Mouse (Mus musculus): ENCODE results near the gene Wwox.

The Wwox gene

DNA sequence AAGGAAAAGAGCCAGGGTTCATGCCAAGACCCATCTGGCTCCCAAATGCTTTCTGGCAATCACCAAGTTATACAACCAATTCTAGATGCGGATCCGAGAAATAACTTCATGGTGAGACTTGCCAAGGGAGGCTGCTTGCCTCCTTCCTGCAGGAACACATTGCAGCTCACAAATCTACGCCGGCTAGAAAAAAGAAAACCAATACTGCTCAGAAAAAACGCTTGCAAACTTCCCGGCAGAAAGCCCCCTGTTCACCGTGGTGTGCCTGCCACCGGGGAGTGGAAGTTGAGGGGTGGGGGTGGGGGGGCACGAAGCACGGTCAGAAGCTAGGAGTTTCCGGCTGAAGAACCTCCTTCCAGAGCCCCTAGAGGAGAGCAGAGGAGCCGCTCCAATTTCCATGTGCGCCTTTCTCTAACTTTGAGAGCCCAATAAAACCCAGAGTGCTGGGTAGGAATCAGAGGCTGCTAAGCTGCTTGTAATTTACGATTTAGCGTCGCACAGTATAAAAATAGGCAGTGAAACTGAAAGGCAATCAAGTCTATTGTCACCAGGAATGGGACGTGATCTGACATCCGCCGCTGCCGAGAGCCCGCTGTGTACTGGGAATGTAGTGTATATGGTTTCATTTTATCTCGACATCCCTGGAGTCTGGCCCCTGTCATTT, 720.4 kb downstream of the Wwox start:
- DNase-seq (ENCODE audit: low spot score in 2 of 2): no peak

DNA sequence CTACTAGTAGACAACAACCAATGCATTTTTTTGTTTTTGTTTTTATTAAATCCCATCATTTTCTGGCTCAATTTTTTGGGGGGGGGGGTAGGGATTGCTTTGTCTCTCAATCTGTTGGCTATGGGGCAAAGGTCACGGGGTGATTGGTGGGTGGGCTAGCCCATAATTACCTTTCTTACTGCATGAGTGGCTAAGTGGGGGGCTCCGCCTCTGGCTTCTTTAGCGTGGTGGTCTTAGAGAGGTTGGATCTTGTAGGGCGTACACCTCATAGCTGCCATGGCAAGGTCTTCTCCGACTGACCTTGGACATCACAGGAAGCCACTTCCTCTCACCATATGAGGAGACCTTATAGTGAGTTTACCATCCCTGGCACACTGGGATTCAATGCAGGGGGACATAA, 721.0 kb downstream of the Wwox start:
- DNase-seq (ENCODE audit: low spot score in 2 of 2): no peak

DNA sequence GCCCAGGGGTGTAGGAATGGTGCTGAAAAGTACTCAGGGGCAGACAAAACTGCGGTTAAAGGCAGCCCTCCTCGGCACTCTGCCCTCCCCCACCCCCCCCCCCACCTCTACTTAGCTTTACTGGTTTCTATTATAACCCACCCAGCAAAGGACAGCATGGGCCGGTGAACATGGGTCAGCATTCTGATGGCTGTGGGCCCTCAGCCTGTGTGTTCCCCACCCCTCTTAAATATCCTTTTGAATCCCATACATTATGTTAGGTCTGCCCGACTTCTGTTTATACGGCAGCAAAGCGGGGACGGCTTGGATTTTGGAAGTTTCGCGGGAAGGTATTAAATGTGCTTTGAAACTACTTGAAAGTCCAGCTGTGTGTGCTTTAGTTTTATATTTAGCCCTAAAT, 722.1 kb downstream of the Wwox start:
- DNase-seq (ENCODE audit: low spot score in 2 of 2): no peak

DNA sequence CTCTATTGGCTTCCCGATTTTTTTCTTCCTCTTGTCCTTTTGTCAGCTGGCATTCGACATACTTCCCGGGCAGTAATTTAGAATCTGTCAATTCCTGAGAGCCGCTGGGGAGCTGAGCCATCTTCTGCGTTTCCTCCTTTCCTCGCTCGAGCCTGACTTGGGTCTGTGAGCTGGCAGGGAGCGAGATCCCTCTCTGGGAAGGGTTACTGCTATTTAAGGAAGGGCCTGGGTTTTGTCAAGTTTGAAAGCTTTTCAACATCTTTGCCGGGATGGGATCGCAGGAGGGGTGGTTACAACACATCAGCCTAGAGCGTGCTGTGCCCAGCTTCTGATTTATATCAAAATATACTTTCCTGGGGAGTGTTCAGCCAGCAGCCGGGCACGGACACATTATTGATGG, 725.4 kb downstream of the Wwox start:
- DNase-seq (ENCODE audit: low spot score in 2 of 2): peak in 1 of 2 experiments; percentile 17

DNA sequence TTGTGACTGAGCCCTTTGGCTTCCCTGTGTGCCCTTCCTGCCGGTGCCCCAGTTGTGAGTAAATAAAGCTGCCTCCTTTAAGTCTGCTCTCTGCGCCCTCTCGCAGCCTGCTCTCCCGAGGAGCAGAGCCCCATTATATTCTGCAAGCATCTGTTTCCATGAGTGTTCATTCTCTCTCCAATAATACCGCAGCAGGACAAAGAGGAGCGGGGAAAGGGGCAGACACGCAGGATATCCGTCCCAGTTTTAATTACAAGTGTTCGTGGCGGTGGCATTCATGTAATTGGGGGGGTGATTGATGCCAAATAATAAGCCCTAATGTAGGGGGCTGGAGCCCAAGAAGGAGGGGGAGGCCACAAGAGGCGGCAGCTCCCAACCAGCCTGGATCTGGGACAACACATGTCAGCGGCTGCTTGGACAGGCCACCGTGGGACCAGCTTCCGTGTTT, 734.2 kb downstream of the Wwox start:
- no peak for DNase-seq (ENCODE audit: low spot score in 2 of 2)

DNA sequence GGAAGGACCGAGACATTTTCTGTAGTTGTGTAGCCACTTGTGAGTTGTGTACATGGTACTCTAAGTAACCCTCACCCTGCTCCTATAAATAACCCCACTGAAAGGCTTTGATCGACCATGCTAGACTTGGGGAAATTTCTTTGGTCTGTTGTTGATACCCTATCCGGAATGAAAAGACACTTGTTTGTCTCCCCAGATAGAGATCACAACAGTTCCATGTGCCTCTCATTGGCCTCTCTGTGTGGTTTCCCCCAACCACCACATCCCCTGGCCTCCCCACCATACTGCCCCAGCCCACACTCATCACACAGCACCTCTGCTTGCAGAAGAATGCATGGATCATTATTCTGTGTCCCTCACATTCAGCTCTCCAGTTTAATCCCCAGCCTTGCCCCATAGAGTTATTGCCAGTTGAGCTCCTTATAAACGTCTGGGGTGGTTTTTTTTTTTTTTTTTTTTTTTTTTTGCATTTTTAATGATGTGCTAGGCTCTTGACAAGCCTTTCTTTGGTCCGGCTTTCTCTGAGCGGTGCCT, 746.0 kb downstream of the Wwox start:
- no peak for DNase-seq (ENCODE audit: low spot score in 2 of 2)

DNA sequence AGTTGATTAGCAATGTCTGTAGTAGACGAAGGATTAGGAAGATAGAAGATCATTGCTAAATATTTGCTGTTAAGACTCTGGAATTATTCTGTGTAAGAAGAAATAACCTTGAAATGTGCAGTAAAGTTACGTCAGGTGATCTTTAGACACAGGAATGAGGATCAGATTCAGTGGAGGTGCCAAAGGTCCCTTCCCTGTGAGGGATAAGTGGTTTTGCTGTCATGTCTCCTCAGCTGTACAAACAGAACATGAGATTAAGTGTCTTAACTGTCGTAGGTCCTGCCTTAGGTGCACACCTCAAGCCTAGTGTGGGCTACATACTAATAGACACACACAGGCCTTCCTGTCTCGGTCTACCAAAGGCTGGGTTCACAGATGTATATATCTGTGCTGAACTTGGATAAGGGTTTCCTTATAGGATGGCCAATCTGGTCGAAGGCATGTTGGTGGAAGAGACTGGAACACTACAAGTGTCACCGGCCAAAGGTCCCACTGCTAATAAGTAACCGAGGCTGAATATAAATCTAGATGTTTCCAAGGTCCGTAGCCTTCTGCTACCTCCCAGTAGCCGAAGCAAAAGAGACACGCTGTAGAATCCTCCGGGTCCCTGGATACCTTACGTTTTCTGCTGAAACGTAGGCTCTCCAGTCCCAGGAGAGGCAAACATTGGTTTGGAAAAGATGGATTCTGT, 746.8 kb downstream of the Wwox start:
- DNase-seq (ENCODE audit: low spot score in 2 of 2): no peak

DNA sequence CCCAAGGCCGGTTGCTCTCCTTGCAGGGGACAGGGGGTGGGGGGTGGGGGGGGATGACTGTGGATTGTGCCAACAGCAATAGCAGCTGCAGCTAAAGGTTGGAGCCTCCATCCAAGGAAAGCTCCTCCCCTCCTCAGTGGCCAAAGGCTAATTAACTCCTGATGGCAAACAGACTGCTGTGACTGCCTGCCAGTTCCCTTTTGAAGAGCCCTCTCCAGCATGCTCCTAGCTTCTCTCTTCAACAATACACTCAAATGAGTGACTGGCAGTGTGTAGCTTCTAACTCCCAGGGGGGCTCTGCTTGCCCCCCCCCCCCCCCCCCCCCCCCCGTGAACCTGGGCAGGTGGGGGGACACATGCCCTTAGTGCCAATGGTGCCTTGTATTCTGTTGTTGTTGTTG, 747.4 kb downstream of the Wwox start:
- no peak for DNase-seq (ENCODE audit: low spot score in 2 of 2)

DNA sequence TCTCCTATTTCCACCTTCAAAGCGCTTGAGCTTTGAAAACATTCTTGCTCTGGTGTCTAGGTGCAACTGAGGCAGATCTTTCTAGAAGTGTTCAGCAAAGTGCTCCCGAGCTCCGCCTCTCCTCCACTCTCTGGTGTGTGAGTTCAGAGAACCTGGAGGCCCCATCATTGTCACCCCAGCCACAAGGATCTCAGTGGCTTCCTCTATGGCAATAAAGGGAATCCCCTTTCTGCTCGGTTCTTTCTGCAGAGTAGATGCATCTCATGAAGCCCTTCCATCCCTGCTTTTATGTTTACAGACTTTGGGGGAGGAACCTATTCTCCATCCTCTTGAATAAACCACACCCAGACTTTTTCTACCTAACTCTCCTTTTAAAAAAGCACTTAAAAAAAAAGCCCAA, 749.0 kb downstream of the Wwox start:
- DNase-seq (ENCODE audit: low spot score in 2 of 2): no peak

DNA sequence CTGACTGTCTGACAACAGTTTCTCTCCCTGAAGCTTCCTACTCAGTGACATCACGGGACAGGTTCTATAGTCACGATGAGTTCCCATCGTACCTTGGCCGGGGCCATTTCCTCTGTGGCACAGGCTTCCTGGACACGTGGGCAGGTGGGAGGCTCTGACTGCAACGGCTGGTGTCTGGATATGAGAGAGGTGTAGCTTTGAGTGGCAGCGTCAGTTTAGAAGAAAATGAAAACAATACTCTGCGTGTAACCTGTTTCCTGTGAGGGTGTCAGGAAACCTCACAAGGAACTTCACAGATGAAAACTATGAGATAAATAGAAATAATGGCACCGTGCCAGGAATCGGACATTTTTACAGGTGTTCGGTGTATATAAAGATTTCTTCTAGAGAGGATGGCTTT, 750.4 kb downstream of the Wwox start:
- peak; percentile 57 to 61 for DNase-seq (ENCODE audit: low spot score in 2 of 2)

DNA sequence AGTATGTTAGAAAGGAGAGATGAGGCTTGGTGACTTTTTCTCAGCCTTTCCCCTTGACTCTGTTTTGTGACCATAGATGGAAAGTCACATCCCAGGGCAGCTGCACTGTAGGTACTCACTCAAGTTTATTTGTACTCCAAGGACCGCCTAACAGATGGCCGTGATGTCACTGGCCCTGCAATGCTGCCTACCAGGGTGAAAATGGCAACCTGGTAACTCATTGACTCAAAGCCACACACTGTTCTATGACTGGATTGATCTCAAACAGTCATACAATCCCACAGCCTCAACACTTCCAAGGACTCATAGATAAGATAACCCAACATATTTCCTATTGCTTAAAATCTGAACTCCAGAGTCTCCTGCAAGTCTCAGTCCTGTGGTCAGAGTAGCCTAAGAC, 754.3 kb downstream of the Wwox start:
- no peak for DNase-seq (ENCODE audit: low spot score in 2 of 2)

DNA sequence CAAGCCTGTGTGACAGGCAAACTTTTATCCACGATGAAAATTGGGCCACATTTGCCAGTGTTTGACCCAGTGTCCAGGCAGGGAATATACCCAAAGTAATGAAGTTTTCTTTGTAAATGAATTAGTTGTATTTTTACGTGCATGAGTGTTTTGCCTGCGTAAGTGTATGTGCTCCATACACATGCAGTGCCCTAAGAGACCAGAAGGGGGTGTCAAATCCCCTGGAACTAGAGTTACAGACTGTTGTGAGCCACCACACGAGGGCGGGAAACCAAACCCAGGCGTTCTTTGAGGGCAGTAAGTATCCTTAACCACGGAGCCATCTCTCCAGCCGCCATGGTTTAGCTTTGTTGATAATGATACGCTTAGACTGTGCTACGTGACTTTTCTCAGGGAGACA, 755.9 kb downstream of the Wwox start:
- DNase-seq (ENCODE audit: low spot score in 2 of 2): no peak

DNA sequence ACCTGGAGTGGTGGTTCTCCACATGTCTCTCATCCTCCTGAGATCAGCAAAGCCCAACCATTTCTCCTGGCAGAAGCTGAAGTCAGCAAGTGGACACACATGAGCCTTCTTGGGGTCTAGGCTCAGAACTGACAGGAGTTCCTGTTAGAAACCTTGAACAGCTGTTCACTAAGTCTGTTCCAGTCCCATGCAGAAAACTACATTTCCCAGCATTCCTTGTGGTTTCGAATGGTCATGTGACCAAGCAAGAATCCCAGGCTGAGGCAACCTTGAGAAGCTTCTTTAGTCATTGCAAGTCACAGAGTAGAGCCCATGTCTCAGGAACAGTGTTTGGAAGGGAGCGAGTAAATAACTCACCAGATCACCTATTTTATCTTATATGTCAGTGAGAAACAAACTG, 757.4 kb downstream of the Wwox start:
- no peak for DNase-seq (ENCODE audit: low spot score in 2 of 2)

DNA sequence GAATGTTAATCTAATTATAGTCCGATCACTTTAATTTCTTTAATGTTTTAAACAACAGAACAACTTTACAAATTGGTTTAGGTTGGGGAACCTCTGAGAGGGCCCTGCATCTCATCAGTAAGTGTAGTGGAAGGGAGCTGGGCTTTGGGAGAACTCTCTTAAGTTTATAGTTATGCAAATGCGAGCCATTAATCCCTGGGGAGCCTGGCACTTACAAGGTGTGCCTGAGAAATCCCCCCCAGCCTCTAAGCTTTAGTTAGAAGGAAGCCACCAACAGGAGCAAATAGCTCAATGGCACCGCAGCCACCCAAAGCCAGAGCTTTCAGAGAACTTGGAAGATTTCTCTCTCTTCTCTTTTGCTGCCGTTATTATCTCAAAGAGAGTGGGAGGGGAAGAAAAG, 759.7 kb downstream of the Wwox start:
- no peak for DNase-seq (ENCODE audit: low spot score in 2 of 2)

DNA sequence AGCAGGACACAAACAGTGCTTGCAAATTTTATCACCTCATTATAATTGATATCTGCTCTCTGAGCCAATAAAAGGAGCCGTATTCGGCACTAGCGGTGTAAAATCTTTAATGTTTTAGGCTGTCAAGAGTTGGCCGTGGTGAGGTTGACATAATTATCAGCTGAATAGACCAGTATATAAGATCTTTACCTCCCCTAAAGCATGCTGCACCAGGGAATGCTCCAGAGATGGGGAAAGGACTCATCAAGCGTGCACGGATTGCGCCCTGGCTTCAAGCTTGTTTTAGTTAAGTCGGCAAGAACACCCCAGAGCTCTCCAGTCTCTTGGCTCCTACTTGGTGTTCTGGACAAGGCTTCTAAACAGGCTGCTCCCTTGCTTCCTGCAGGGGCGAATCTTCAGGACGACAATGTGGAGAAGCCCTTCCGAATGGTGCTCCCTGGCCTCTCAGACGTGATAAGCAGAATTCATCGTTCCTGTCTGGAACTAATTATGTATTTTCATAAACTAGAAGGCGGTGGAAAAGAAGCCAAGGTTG, 760.2 kb downstream of the Wwox start:
- no peak for DNase-seq (ENCODE audit: low spot score in 2 of 2)

DNA sequence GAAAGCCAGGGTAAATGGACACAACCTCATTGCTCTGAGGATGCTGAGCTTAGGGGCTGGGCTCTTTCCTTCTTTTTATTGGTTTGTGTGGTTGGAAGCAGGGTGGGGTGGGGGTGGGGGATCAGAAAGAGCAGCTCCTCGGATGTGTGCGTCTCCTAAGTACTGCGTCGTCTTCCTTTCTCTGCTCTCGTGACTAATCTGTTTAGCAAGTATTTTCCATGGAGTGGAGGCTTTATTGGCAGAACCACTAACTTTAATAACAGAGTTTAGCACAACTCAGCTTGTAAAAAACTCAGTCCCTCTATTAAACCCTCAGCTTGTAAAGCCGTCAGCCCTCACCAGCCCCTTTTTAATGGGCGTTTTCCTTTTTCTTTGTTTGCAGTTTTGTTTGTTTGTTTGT, 762.3 kb downstream of the Wwox start:
- no peak for DNase-seq (ENCODE audit: low spot score in 2 of 2)

DNA sequence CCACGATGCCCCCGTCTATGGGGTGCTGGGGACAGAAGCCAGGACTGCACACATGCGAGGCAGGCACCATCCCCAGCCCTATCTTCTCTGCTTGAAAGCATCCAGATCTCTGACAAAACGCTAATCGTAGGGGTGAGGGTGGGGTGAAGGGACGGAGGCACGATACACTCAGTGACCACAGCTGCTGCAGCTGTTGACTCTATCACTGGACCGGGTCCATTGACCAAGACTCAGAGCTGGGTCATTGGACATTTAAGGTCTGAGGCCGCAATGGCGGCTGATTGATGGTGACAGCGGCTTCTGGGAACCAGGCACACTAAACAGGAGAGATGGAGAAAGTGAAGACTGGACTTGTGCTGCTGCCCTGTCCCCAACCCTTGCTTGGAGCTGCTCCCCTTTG, 768.0 kb downstream of the Wwox start:
- no peak for DNase-seq (ENCODE audit: low spot score in 2 of 2)

DNA sequence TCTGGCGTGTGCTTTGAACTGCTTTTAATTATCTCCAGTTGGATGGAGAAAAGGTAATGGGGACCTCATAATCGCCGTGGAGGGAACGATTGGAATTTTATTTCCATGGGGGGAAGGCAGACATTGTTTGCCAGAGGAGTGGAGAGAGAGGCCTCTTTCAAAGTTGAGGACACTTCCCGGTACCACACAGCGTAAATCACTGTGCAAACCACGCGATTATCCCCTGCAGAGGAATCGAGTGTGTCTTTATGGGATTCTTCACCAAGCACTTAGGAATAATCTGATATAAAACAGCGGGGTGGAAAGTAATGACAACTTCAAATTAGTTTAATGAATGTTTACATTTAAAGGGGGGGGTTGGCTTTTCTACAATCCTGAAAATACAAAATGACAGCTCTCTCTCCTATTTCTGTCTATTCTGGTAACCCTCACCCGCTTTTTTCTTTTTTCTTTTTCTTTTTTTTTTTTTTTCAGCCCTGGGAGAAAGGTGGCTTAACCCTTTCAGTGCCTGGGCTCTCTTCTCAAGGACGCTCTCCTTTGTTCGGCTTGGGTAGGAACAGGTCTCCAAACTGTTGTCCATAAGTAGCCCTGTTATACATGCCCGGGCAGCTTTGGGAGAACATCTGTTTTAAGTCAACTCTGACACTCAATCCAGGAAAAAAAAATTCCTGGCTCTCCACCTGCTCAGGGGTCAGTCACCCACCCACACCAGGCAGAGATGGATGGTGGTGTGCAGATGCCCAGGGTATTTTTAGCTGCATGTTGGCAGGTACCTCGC, 769.1 kb downstream of the Wwox start:
- DNase-seq (ENCODE audit: low spot score in 2 of 2): no peak

DNA sequence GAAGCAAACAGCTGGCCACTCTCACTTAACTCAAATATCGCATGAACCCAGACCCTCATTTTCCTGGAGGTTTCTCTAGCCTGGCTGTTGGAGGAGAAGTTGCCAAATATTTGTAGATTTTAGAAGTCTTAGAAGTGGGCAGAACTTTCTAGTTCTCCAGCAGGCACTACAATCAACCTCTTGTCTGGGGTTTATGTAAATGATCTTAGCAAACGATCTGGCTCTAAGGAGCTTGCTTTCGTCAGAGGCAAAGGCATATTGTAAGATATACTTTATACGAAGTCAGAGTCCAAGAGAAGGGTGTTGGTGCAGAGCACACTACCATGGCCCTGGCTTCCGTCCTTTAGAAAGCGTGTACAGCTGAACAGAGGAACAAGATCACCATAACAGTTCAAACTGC, 770.6 kb downstream of the Wwox start:
- DNase-seq (ENCODE audit: low spot score in 2 of 2): no peak

DNA sequence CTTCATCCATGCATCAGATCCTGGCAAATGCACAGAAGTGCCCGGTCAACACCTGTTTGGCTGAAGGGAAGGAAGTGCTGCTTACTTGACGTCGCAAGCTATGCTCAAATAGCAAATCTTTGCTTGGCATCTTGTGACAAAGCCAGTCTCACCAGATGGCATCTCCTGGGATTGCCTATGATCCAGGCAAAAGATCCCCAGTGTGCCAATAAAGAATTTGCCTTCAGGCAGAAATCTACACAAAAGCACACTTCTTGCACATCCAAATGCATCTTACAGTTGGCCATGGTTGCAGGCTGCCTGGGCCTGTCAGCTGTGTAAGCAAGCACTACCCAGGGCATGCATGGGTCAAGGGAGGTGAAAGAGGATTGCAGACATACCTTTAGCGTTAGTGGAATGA, 773.7 kb downstream of the Wwox start:
- no peak for DNase-seq (ENCODE audit: low spot score in 2 of 2)

DNA sequence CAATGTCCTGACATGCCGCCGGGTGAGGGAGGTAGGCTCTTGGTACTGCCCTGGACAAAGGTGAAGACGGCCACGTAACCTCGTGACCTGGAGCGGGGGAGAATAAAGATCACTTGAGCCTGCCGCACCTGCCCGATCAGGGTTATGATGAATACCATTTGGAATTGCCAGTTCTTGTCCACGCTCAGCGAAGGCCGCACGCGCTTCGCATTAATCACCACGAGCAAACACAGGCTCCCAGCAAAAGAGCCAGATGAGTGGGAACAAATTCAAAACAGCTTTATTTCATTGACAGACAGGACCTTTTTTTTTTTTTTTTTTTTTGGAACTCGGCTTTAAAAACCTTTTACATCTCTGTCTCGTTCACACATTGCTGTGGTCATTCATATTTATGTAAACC, 775.4 kb downstream of the Wwox start:
- no peak for DNase-seq (ENCODE audit: low spot score in 2 of 2)

DNA sequence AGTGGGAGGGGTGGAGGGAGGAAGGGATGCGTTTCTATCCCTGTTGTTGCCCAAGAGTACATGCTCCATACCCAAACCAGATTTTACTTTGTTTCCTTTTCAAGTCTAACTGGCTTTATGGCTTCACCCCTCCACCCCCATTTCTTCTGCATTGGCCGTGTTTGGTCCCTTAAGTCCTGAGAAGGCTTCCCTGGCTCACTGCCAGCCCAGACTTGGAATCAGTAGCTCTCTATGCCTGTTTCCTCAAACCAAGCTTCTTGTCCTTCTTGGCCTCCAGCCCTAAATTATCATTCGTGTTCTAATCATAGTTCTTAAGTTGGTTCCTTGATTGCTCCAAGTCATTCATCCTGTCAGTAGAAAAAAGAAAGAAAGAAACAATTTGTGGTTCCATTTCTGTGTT, 777.3 kb downstream of the Wwox start:
- DNase-seq (ENCODE audit: low spot score in 2 of 2): no peak
